Mouse (Mus musculus): ENCODE results near the gene Itsn1. TPM values are rescaled to one million over a fixed set of nuclear protein-coding genes. Genes with fewer than 3 reads are reported as not detected.
A peak's percentile ranks its signal among the peaks of the same experiment; 100 is the strongest.

The Itsn1 gene
- 28.3 and 35.8 TPM in 2 replicates for polyA plus RNA-seq (2012)

DNA sequence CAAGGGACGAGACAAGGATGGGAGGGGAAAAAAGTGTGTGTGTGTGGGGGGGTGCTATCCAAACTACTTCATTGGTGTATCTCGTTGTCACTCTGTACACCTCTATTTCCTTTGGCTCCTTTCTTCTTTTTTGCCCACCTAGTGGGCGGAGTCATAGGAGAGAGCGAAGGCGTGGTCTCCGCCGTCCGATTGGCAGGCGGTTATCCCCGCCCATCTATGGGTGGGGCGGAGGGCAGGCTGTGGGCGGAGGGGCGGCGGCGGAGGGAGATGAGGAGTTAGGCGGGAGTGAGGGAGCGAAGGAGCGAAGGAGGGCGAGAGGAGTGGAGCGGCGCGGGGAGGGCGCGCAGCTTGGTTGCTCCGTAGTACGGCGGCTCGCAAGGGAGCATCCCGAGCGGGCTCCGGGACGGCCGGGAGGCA lies at the start of gene Itsn1:
TSS of gene Itsn1 (plus strand) at position 216 of the 417 bp plus-strand sequence.
- TF ChIP-seq GATA1 (IDR thresholded peaks at IDR 0.05; ENCODE audit: low read length): no peak

DNA sequence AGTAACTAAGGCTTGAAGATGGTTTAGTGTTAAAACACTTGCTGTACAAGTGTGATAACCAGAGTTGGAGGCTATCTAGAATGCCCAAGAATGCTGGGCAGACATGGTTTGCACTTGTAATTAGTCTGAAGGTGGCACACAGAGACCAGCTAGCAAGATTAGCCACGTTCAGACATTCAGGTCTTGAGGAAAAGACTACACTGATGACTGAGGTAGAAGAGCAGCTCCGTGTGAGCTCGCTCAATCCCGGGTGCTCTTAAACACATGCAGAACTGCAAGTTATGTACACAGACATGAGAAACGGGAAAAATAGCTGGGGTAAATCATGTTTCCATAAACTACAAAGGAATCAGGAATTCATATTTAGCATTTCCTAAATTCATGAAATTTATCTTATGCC lies 48.4 kb upstream of the Itsn1 start:
- TF ChIP-seq GATA1 (IDR thresholded peaks at IDR 0.05; ENCODE audit: low read length): no peak

DNA sequence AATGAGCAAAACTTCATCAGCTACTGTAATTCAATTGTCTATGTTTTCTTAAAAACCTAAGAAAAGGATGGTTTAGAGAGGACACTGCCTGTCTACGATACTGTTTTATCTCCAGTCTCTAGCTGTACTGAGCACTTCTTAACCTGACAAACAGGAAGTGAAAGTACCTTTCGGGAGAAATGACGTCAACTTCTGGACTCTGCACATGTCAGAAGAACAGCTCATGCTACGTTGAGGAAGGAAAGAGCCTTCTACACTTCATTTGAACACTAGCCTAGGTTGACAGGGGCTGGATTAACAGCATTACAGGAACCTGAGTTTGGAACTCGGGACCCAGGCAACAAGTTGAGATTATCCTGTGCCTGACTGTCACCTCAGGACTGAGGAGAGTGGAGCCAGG lies 43.6 kb upstream of the Itsn1 start:
- TF ChIP-seq GATA1 (IDR thresholded peaks at IDR 0.05; ENCODE audit: low read length): no peak

DNA sequence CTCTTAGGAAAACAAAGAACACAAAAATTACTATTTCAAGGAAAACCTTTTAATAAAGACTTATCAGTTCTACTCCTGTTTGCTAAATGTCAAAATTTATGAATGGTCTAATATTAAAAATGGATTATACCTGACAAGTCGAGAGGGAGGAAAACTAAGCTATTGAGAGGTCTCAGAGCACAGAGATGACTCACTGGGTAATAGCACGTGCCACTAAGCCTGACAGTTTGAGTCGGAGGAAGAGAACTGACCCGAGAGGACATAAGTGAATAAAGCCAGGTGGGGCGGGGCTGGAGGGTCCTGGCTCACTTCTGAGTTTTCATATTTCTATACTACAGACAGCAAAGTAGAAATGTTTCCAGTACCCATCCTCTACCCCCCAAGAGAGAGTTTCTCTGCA lies 42.7 kb upstream of the Itsn1 start:
- no peak for TF ChIP-seq GATA1 (IDR thresholded peaks at IDR 0.05; ENCODE audit: low read length)

DNA sequence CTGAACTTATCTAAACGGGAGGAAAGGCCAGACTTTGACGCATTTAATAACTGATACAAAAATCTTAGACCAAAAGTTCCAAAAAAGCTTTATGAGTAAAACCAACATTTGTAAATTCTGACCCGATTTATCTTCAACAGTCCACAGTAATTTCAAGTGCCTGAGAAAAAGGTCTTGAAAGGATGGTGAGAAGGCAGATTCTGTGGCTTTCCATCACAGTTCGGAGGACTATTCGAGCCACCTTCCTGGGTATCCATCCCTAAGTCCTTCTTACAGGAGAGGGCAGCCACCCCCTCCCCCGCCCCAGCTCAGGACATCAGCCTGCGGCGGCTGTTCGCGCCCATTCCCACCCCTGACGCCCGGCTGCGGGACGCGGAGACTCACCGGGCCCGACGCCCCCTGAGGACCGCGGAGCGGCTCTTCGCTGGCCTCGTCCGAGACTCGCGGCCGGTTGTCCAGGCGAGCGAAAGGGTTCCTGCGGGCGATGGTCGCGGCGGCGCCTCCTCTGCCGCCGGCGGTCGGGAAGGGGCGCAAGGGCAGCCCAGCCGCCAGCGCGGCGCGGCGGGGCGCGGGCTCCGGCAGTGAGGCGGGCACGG lies 41.0 kb upstream of the Itsn1 start:
- no peak for TF ChIP-seq GATA1 (IDR thresholded peaks at IDR 0.05; ENCODE audit: low read length)

DNA sequence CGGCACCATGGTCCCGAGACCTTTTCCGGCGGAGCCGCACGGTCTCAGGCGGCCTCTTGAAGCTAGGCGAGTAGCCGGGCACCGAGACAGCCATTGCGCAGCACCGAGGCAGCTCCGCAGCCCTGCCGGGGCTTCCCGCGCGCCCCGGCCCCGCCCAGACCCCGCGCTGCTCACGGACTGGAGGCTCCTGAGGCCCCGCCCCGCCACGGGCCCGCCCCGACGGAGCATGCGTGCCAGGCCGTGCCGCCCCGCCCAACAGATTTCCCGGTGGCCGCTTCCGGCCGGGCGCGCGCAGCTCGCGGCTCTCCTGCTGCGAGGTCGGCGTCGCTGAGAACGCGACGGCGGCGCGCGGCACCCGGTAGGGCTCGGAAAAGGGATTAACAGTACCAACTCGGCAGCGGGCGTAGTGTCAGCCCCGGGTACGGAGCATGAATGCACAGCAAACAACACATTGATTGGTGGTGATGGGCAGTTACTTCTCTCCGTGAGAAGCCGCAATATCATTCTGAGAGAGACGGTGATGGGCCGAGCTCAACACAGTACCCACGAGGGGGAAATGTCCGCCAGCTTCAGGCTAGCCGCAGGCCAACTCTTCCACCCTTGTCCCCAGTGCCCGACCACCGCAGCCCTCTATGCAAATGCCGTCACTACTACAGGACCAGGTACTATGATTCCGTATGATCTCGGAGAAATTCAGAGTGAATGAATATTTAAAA lies 40.3 kb upstream of the Itsn1 start, which contains the start of gene Donson:
TSS of gene Donson (minus strand) at position 152 of the 716 bp plus-strand sequence.
- TF ChIP-seq GATA1 (IDR thresholded peaks at IDR 0.05; ENCODE audit: low read length): no peak

DNA sequence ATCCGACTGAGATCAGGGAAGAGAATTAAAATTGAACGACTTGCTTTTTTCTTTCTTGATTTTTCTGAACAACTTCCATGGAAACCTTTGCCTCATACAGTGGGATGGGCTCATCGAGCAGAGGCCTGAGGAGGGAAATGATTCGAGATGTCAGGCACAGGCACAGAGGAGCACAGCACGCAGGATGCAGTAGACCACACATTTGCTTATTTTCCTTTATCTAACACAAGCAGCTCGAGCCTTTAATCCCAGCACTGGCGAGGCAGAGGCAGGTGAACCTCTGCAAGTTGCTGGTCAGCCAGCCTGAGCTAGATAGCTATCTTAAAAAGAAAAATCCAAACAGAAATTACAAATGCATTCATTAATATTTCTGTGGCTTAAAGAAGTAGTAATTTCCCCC lies 39.3 kb upstream of the Itsn1 start:
- TF ChIP-seq GATA1 (IDR thresholded peaks at IDR 0.05; ENCODE audit: low read length): no peak

DNA sequence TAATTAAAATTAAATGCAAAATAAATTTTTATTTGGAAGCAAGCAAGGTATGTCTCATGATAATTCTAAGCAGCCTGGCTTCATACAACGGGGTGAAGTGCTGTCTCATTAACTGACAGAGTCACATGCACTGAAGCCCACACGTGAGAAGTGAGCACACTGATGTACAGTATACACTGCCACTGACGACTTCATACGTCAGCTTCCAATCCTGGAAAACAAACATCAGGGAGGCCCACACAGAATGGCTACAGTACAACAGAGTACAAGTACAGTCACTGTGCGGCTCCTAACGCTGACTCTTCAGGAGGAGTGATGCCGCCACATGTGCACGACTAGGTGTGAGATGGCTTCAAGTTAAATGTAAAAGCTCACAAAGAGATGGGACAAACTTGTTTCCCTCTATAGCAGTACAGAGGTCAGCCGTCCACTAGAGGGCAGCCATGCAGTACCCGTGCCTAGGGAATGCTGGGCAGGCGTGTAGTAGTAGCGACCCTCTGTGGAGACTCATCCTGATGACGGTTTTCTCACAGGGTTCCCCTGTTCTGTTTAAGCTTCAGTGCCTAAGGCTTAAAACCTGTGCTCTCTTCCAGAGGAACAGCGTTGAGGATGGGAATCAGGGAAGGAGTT lies 34.5 kb upstream of the Itsn1 start:
- TF ChIP-seq GATA1 (IDR thresholded peaks at IDR 0.05; ENCODE audit: low read length): no peak

DNA sequence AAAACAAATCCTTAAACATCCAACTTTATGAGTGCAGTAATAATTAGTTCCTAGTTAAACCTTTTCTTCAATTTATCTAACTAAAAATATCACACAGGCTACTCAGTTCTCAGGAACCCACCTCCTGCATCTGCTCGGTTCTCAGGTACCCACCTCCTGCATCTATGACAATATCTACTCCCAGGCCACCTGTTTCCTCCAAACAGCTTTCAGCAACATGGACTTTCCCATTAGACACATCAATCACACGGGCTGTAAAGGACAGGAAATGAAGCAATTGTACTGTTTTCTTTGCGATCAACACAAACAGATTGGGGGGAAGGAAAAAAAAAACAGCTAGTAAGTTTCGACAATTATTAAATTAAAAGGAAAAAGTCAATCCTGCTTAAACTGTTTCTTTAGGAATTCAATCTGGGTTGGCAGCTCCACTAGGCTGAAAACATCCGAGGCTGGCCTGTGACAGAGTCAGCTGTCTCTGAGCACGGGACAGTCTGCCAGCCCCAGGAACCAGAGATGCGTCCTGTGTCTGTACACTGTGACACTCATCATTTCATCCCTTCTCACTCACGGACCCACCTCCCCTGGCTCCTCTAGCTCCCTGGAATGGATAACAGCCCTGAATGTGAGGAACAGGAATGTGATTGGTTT lies 33.8 kb upstream of the Itsn1 start:
- TF ChIP-seq GATA1 (IDR thresholded peaks at IDR 0.05; ENCODE audit: low read length): no peak

DNA sequence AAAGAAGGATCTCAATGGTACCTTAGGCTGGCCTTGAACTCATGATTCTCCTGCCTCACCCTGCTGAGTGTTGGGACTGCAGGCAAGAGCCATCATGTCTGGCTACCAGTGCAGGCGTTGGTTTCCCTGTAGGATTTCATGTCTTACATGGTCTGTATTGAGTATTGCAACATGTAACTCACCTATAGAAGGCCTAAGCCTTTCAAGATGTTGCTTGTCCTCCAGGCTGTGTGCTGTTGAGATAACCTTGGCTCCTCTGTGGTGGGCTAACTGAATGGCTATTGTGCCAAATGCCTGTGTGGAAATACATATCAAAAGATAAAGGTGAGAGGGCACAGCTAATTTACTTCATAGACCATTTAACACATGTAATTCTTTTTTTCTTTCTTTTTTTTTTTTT lies 30.1 kb upstream of the Itsn1 start:
- TF ChIP-seq GATA1 (IDR thresholded peaks at IDR 0.05; ENCODE audit: low read length): no peak

DNA sequence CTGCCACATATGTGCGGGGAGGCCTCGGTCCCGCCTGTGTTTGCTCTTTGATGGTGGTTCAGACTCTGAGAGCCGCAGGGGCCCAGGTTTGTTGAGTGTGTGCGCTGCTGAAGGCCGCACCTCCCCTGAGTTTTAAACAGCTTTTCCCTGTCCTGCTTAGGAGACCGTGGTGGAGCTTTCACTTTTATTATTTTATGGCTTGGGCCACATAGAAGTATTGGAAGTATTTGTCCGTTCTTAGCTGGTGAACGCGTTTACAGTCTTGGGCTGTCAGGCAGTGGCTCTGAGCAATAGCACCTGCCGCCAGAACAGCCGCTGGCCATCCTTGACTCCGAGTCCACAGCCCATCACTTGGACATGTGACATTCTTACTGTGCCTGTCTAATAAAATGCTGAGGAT lies 27.2 kb upstream of the Itsn1 start:
- TF ChIP-seq GATA1 (IDR thresholded peaks at IDR 0.05; ENCODE audit: low read length): no peak

DNA sequence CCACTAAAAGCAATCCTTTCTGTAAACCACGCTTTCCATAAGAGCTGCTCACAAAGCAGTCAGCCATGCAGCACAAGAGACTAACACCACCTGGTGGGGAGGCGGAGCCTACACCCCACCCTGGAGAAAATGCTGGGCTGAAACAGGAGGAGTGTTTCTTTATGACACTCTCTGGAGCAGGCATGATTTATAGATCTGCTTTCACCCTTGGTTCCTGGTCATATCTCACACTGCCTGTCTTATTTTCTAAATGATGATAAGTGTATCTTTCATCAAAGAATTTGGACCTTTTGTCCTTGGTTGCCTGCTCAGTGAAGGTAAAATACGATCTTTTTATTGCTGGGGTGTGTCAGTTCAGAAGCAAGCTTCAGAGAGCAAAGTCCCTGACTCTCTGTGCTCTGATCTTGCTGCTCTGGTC lies 26.3 kb upstream of the Itsn1 start:
- no peak for TF ChIP-seq GATA1 (IDR thresholded peaks at IDR 0.05; ENCODE audit: low read length)

DNA sequence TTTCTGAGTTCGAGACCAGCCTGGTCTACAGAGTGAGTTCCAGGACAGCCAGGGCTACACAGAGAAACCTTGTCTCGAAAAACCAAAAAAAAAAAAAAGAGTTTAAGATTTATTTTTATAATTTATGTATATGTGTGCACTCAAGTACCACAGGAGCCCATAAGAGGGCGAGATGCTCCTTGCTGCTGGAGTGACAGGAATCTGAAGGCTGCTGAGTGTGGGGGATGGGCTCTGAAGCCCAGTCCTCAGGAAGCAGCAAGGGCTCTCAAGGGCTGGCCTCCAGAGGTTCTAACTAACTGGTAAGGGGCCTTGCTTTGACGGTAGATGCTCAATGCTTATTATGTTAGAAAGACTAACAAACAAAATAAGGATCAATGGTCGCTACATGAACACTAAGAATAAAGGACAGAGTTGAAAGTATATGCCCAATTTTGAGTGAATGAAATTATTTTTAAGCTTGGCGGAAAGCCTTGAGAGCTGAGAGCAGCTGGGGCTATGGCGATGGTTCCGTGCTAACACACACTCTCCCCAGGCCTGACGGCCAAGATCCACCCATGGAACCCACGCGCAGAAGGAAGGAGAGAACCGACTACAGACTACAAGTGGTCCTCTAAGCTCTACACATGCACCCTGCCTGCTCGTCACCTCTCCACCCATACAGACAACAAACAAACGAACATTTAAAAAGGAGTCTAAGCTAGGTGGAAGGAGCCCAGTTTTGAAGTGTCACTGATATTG lies 24.3 kb upstream of the Itsn1 start:
- TF ChIP-seq GATA1 (IDR thresholded peaks at IDR 0.05; ENCODE audit: low read length): no peak

DNA sequence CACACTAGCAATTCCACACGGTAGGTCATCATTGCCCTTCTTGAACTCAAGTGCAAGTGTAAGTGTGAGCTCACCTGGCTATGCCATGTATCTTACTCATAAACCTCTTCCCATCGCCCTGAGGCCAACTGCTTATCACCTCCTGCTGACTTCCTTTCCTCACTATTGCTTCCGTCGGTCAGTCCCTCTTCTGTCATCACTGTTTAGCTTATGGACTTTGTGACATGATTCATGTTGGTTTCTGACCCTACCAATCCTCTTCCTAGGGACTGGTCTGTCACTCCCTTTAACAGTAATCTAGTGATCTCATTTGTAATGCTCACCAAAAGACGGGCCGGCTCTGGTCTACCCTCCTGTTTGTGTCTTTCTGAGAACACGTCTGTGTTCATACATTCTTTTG lies 18.8 kb upstream of the Itsn1 start:
- TF ChIP-seq GATA1 (IDR thresholded peaks at IDR 0.05; ENCODE audit: low read length): no peak

DNA sequence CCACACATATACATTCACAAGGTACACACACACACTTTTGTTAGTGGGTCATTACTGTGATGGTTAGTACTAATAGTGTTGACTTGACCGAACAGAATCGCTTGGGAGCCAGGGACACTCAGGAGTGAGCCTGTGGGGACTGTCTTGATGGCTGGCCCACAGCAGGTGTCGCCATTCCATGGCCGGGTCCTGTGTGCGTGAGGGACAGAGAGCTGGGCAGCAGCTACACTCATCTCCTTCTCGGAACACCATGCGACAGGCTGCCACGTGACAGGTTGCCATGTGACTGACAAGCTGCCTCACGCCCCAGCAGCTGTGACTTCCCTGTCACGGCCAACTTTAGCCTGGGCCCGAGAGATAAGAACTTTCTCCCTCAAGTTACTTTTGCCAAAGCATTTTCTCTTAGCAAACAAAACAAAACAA lies 12.1 kb upstream of the Itsn1 start:
- TF ChIP-seq GATA1 (IDR thresholded peaks at IDR 0.05; ENCODE audit: low read length): peak; percentile 23
